Mouse (Mus musculus) heart, embryonic 14.5 days (tissue): ENCODE data around the gene Efcab9. TPM values are rescaled to one million over a fixed set of nuclear protein-coding genes. Genes with fewer than 3 reads are reported as not detected.

Source experiments
- ATAC-seq: fragments of 200-750 bp; cut with Nextera tagmentation; 2 replicates; pipeline ENCODE4 v1.8.0; 2017; ENCODE audit warnings: low read depth, moderate TSS enrichment; ENCODE audit not compliant: insufficient number of reproducible peaks, insufficient read depth, low FRiP score
- H3K27ac ChIP-seq, 2 experiments: fragments of 200-500 bp in 1 of 2; fragments of 300-500 bp in 1 of 2; sonication (generic) in 1 of 2; replicated peaks in 1 of 2; 2 replicates each; pipeline ENCODE4 v1.5.1; 2012 to 2014; ENCODE audit warnings: low read depth in 2 of 2, low read length in 2 of 2, control low read depth in 1 of 2, mild to moderate bottlenecking in 1 of 2, mixed read lengths in 1 of 2; ENCODE audit not compliant: control insufficient read depth in 1 of 2, insufficient read depth in 1 of 2
- H3K27me3 ChIP-seq: fragments of 300-500 bp; sonication (generic); 2 replicates; pipeline ENCODE4 v1.6.1; 2014; ENCODE audit warnings: mild to moderate bottlenecking, low read length, control low read depth; ENCODE audit not compliant: control insufficient read depth, insufficient read depth
- H3K36me3 ChIP-seq: fragments of 300-500 bp; sonication (generic); 2 replicates; pipeline ENCODE4 v1.6.1; 2014; ENCODE audit warnings: mild to moderate bottlenecking, control low read depth, low read length, mixed read lengths; ENCODE audit not compliant: control insufficient read depth, insufficient read depth
- H3K4me1 ChIP-seq, 2 experiments: fragments of 200-500 bp in 1 of 2; fragments of 300-500 bp in 1 of 2; sonication (generic) in 1 of 2; 2 replicates each; pipeline ENCODE4 v1.6.1; 2012 to 2014; ENCODE audit warnings: low read length in 2 of 2, control low read depth in 1 of 2, mixed read lengths in 1 of 2; ENCODE audit not compliant: control insufficient read depth in 2 of 2, insufficient read depth in 2 of 2
- H3K4me2 ChIP-seq: fragments of 300-500 bp; sonication (generic); 2 replicates; pipeline ENCODE4 v1.6.1; 2014; ENCODE audit warnings: mild to moderate bottlenecking, low read length
- H3K4me3 ChIP-seq, 2 experiments: fragments of 200-500 bp in 1 of 2; fragments of 300-500 bp in 1 of 2; sonication (generic) in 1 of 2; 2 replicates each; pipeline ENCODE4 v1.5.1; 2012 to 2014; ENCODE audit warnings: low read length in 2 of 2, mild to moderate bottlenecking in 2 of 2, control low read depth in 1 of 2, low read depth in 1 of 2, moderate library complexity in 1 of 2; ENCODE audit not compliant: control insufficient read depth in 1 of 2, insufficient read depth in 1 of 2
- H3K9ac ChIP-seq: fragments of 300-500 bp; sonication (generic); 2 replicates; pipeline ENCODE4 v1.6.1; 2014; ENCODE audit warnings: mild to moderate bottlenecking, low read length
- H3K9me3 ChIP-seq: fragments of 300-500 bp; sonication (generic); 2 replicates; pipeline ENCODE4 v1.6.1; 2016; ENCODE audit warnings: low read length, control low read depth; ENCODE audit not compliant: control insufficient read depth
- WGBS: fragments of 180-500 bp; shearing (Covaris S2); extraction: QIAGEN DNeasy Blood & Tissue Kit; methylation state at CpG from one replicate; pipeline ENCODE4 v1.1.7; 2014; 5-methylcytosine and 5-hydroxymethylcytosine counted together
- polyA plus RNA-seq: library from polyadenylated mRNA; unstranded; fragments of >200 nt; fragmentation: Nextera tagmentation; extraction: Ambion mirVana; gene quantifications from 2 replicates; pipeline ENCODE4 v1.2.1, GENCODE M21; 2014

Efcab9 gene
- polyA plus RNA-seq, 1 experiment from 2014 or later, result 0.35 TPM

DNA sequence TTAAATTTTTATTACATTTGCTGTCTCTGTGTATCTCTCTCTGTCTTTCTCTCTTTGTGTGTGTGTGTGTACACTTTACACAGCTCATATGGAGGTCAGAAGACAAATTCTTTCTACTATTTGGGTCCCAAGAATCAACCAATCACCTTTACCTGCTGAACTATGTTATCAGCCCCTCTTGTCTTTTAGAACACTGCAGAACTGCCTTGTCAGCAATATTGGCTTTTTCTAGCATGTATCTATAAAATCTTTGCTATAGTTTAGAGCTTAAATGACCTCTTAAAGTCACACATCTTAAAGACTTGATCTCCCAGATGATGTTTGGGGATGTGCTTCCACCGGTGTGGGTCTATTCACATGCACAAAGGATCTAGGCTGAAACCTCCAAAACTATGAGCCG, 40.8 kb downstream of the Efcab9 start:
- H3K36me3 ChIP-seq, result no peaks in the 10 kb centered on the region
- no peak overlapping the region for H3K27ac ChIP-seq
- ATAC-seq, result no peak
- H3K4me3 ChIP-seq, result no peak overlapping the region
- H3K27me3 ChIP-seq, result no peaks in the 10 kb centered on the region
- peaks cover 5 to 32% of the 10 kb centered on the region in 2 experiments for H3K4me1 ChIP-seq
- no peak overlapping the region for H3K4me2 ChIP-seq
- WGBS, result 99% methylated on average over 2 of the region's 2 CpGs
- no peak overlapping the region for H3K9ac ChIP-seq
- no peaks in the 10 kb centered on the region for H3K9me3 ChIP-seq

DNA sequence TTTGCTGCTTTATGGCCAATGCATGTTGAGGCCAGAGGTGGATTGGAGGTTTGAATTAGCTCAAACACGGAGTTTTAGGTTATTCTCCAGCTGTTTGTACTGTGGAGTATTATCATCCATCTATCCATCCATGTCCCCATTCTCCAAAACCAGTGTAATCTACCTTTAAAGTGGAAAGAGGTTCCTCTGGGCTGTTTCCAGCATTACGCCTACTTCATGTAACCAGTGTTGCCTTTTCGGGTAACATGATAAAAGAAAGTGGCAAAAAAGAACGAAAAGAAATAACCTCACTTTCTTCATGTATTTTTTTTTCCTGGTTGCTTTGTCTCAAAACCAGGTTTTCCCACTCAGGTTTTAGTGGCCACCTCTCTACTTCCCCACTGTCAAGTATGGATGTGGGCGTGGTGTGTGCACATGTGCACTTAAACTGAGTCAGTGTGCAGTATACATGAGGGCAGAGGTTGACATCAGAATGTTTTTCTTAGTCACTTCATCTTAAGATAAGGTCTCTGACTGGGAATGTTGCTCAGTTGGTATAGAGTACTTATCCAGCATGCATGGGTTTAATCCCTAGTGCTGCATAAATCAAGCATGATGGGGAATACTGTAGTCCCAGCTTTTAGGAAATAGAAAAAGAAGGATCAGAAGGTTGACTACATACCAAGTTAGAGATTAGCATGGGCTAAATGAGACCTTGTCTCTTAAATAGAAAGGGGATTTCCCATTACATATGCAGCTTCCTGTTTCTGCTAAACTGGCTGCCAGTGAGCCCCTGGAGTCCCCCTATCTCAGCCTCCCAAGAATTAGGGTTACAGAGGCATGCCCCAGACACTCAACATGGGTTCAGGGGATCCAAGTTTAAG, 42.8 kb downstream of the Efcab9 start:
- WGBS, result 75% methylated on average over 5 of the region's 5 CpGs
- H3K9ac ChIP-seq, result no peak overlapping the region
- no peaks in the 10 kb centered on the region for H3K27me3 ChIP-seq
- peaks cover 5 to 32% of the 10 kb centered on the region in 2 experiments for H3K4me1 ChIP-seq
- no peak overlapping the region for H3K4me2 ChIP-seq
- no peaks in the 10 kb centered on the region for H3K36me3 ChIP-seq
- no peaks in the 10 kb centered on the region for H3K9me3 ChIP-seq
- H3K4me3 ChIP-seq, result no peak overlapping the region
- no peak for ATAC-seq
- H3K27ac ChIP-seq, result no peak overlapping the region; a peak in 1 of 4 replicates

DNA sequence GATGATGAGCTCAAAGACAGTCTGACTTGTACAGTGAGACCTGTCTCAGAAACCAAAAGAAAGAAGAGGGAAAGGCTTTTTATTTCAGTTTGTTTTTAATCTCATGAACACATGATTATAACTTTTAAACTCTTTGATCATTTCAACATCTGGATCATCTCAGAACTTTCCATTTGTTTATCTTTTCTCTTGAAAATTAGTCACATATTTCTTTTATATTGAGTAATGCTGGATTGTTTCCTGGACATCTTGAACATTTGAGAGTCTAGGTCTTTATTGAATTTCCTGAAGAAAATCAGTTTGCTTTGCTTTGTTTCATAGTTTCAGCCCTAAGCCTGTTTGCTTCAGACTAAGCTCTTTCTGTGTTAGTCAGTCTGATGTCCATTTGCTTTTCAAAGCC, 43.5 kb downstream of the Efcab9 start:
- Histone ChIP-seq H3K27ac (no peak overlapping the region), H3K36me3 (no peaks in the 10 kb centered on the region), H3K9me3 (no peaks in the 10 kb centered on the region), H3K4me3 (no peak overlapping the region), H3K4me2 (no peak overlapping the region), H3K27me3 (no peaks in the 10 kb centered on the region), H3K4me1 (peaks cover 5 to 32% of the 10 kb centered on the region in 2 experiments), H3K9ac (no peak overlapping the region)
- ATAC-seq, result no peak

DNA sequence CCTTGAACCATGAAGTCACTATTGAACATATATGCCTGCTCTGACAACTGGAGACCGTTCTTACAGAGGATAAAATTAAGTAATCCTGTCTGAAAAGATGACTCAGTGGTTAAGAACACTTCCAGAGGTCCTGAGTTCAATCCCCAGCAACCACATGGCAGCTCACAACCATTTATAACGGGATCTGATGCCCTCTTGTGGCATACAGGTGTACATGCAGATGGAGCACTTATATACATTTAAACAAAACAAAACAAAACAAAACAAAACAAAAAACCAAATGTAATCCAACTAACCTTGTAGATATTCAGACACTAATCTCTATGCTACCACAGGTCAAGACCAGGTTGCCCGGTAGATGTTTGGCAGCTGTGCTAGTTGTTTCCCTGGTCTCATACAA, 44.4 kb downstream of the Efcab9 start:
- Histone ChIP-seq H3K27ac (no peak overlapping the region), H3K27me3 (no peaks in the 10 kb centered on the region), H3K4me3 (no peak overlapping the region), H3K4me1 (peaks cover 5 to 32% of the 10 kb centered on the region in 2 experiments), H3K9me3 (no peaks in the 10 kb centered on the region), H3K4me2 (no peak overlapping the region), H3K9ac (no peak overlapping the region), H3K36me3 (no peaks in the 10 kb centered on the region)
- ATAC-seq, result no peak
- WGBS, result 87% methylated on average over 3 of the region's 3 CpGs

DNA sequence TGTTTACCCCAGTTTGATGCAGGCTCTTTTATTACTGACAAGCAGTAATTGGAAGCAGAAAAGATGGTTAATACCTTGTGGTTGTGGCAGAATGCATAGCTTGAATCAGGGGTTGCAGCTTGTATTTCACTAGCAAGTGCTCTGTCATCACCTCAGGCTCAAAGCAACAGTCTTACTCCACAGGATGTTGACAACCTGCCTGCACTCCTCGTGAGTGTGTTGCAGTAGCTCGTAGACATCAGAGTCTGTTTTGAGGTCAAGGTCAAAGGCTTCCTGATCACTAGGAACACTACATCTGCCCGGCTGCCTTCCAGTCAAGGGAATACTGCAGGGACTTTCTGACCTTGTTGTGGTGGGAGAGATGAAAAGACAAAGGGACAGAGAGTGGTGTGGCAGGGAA, 45.3 kb downstream of the Efcab9 start:
- H3K36me3 ChIP-seq, result no peaks in the 10 kb centered on the region
- no peak overlapping the region for H3K4me3 ChIP-seq
- no peaks in the 10 kb centered on the region for H3K27me3 ChIP-seq
- H3K4me2 ChIP-seq, result no peak overlapping the region
- ATAC-seq, result no peak
- no peak overlapping the region; a peak in 1 of 4 replicates for H3K27ac ChIP-seq
- no peaks in the 10 kb centered on the region for H3K9me3 ChIP-seq
- peaks cover 5 to 32% of the 10 kb centered on the region in 2 experiments for H3K4me1 ChIP-seq
- WGBS, result 22% methylated on average over 3 of the region's 3 CpGs
- no peak overlapping the region for H3K9ac ChIP-seq

DNA sequence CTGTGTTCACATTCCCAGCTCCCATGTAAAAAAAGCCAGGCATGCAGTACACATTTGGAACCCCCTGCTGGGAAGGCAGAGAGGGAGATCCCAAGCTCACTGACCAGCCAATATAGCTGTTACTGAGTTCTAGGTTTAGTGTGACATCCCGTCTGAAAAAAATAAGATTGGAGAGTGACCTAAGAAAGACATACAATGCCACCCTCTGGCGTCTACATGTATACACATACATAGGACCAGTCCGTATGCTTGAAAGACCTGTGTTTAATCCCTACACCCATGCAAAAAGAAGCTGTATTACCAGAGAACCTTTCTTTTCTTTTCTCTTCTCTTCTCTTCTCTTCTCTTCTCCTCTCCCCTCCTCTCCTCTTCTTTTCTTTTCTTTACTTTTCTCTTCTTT, 46.6 kb downstream of the Efcab9 start:
- WGBS, result 47% methylated on average over 3 of the region's 3 CpGs
- no peak for ATAC-seq
- H3K27ac ChIP-seq, result no peak overlapping the region
- no peak overlapping the region for H3K4me3 ChIP-seq
- peaks cover 5 to 25% of the 10 kb centered on the region in 2 experiments for H3K4me1 ChIP-seq
- no peak overlapping the region for H3K9ac ChIP-seq
- no peaks in the 10 kb centered on the region for H3K9me3 ChIP-seq
- H3K4me2 ChIP-seq, result no peak overlapping the region
- H3K36me3 ChIP-seq, result no peaks in the 10 kb centered on the region
- no peaks in the 10 kb centered on the region for H3K27me3 ChIP-seq

DNA sequence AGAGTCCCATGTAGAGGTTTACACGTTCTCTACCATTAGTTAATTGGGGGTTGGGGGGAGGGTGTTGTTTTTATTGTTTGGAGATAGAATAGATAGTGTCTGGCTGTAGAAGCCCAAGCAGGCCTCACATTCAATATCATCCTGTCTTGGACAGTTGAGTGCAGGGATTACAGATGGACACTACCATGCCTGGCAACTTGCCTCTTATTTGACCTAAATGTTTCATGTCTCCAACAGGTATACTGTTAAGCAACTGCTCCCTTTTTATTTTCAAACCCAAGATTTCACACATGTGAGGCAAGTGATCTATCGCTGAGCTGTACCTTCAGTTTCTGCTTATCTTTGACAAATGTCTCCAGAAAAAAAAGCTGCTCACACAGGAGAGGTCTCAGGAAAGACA, 50.4 kb downstream of the Efcab9 start:
- ATAC-seq, result no peak
- Histone ChIP-seq H3K36me3 (no peaks in the 10 kb centered on the region), H3K4me2 (no peak overlapping the region), H3K27me3 (no peaks in the 10 kb centered on the region), H3K9ac (no peak overlapping the region), H3K9me3 (no peaks in the 10 kb centered on the region), H3K27ac (no peak overlapping the region), H3K4me1 (peaks cover 0 to 4% of the 10 kb centered on the region in 2 experiments; a peak in 1 of 4 replicates), H3K4me3 (no peak overlapping the region)
- 72% methylated on average over 2 of the region's 2 CpGs for WGBS
